Mouse (Mus musculus) right cerebral cortex, postnatal 36 days (tissue): ENCODE results near the gene Tnfrsf25.

Experiments
- DNase-seq, 2 experiments: peaks; one replicate each; pipeline ENCODE4 v3.0.0; 2022; ENCODE audit warnings: low spot score in 2 of 2, mixed read lengths in 1 of 2

The Tnfrsf25 gene

GRCm38 (mm10) chr4:152140441-152140840 lies 24.7 kb downstream of the Tnfrsf25 start:
- no peak for DNase-seq

GRCm38 (mm10) chr4:152141521-152142135 lies 25.9 kb downstream of the Tnfrsf25 start:
- DNase-seq = no peak

- DNase-seq = no peak
Observed at GRCm38 (mm10) chr4:152143632-152144031, 27.9 kb downstream of the Tnfrsf25 start.

- DNase-seq = no peak
Observed at GRCm38 (mm10) chr4:152145473-152145872, 29.7 kb downstream of the Tnfrsf25 start.

GRCm38 (mm10) chr4:152146033-152146827 lies 30.5 kb downstream of the Tnfrsf25 start:
- DNase-seq = no peak

- no peak for DNase-seq
Observed at GRCm38 (mm10) chr4:152150546-152150945, 34.8 kb downstream of the Tnfrsf25 start.

GRCm38 (mm10) chr4:152151451-152151965 lies 35.8 kb downstream of the Tnfrsf25 start:
- no peak for DNase-seq

- no peak for DNase-seq
Observed at GRCm38 (mm10) chr4:152151966-152152544, 36.3 kb downstream of the Tnfrsf25 start, which contains the start of gene Espn. Gene Espn (minus strand): TSS chr4:152152371.

- peak; percentile 41 for DNase-seq
Observed at GRCm38 (mm10) chr4:152153771-152154177, 38.0 kb downstream of the Tnfrsf25 start.

GRCm38 (mm10) chr4:152155019-152155418 lies 39.3 kb downstream of the Tnfrsf25 start:
- no peak for DNase-seq

GRCm38 (mm10) chr4:152157779-152158584 lies 42.2 kb downstream of the Tnfrsf25 start:
- DNase-seq = no peak

- DNase-seq = no peak
Observed at GRCm38 (mm10) chr4:152158585-152159284, 43.0 kb downstream of the Tnfrsf25 start, which contains the start of gene Hes2. Gene Hes2 (plus strand): TSS chr4:152158867.

- no peak for DNase-seq
Observed at GRCm38 (mm10) chr4:152159285-152159678, 43.5 kb downstream of the Tnfrsf25 start.

- no peak for DNase-seq
Observed at GRCm38 (mm10) chr4:152160748-152161147, 45.0 kb downstream of the Tnfrsf25 start.

GRCm38 (mm10) chr4:152161601-152162000 lies 45.9 kb downstream of the Tnfrsf25 start:
- DNase-seq = no peak

- no peak for DNase-seq
Observed at GRCm38 (mm10) chr4:152162748-152163147, 47.0 kb downstream of the Tnfrsf25 start.

- no peak for DNase-seq
Observed at GRCm38 (mm10) chr4:152165036-152165931, 49.5 kb downstream of the Tnfrsf25 start.

- DNase-seq = no peak
Observed at GRCm38 (mm10) chr4:152168052-152168451, 52.3 kb downstream of the Tnfrsf25 start.

- no peak for DNase-seq
Observed at GRCm38 (mm10) chr4:152169103-152169502, 53.4 kb downstream of the Tnfrsf25 start.
